Mouse (Mus musculus): ENCODE data around the gene B3galt6. TPM values are rescaled to one million over a fixed set of nuclear protein-coding genes. Genes with fewer than 3 reads are reported as not detected.
A peak's percentile ranks its signal among the peaks of the same experiment; 100 is the strongest.

The B3galt6 gene
- total and polyA plus RNA-seq, 3 experiments, result 3.4 to 11.3 (median 8.6) TPM

- TF ChIP-seq JUN (IDR thresholded peaks at IDR 0.05; ENCODE audit: insufficient read depth, low read depth, low read length) (no peak; the same call in 1 of the 2 replicates), MAFK (IDR thresholded peaks at IDR 0.05; ENCODE audit: insufficient replicate concordance, low read length) (peak; percentile 52; the same call in 1 of the 2 replicates), E2F4 (IDR thresholded peaks at IDR 0.05; ENCODE audit: insufficient replicate concordance, low read depth, low read length) (no peak), RCOR1 (conservative IDR thresholded peaks at IDR 0.05; ENCODE audit: low read depth, low read length) (peak; percentile 73; the same call in 1 of the 2 replicates), ETS1 (conservative IDR thresholded peaks at IDR 0.05; ENCODE audit: low read depth, low read length) (peak; percentile 95), JUND (conservative IDR thresholded peaks at IDR 0.05; ENCODE audit: low read depth, low read length) (peak; percentile 39; the same call in 1 of the 2 replicates), PAX5 (IDR thresholded peaks at IDR 0.05; ENCODE audit: low read length) (no peak), KAT2A (IDR thresholded peaks at IDR 0.05; ENCODE audit: insufficient replicate concordance, low read length) (0 out of 2 replicates have a peak, but pooled peaks have one; percentile 56), NELFE (IDR thresholded peaks at IDR 0.05; ENCODE audit: low read depth, low read length) (peak; percentile 3; the same call in 1 of the 2 replicates)
Measured at GRCm38 (mm10) chr4:156031593-156032391, 39.3 kb upstream of the B3galt6 start (continued).

- no peaks in the 10 kb centered on the region for H3K27me3 ChIP-seq (replicated peaks)
- H3K79me2 ChIP-seq (replicated peaks; ENCODE audit: control insufficient read depth, extremely low read depth, insufficient read depth, poor library complexity, severe bottlenecking), result no peaks in the 10 kb centered on the region
- in situ Hi-C loops (cut with MboI; ENCODE audit: low pct_ligation_motif_present, low pct_unique_long_range_greater_than_20kb, low sequenced_read_pairs) (loop anchor here (5.0 kb wide), 2 partner anchors 49 to 61 kb away; no protein-coding TSS in a partner anchor), dilution Hi-C loops (cut with MboI; ENCODE audit: extremely low pct_ligation_motif_present, extremely low pct_unique_long_range_greater_than_20kb, low sequenced_read_pairs) (no loop called here)
- peak overlapping the region; percentile 44 to 59 (median 55) for H3K4me3 ChIP-seq (replicated peaks in 1 of 3; ENCODE audit: low read depth in 2 of 3, low read length in 2 of 3, poor library complexity in 1 of 3)
- no peak for DNase-seq (ENCODE audit: extremely low read depth)
- H3K9me3 ChIP-seq (replicated peaks; ENCODE audit: low read length), result no peaks in the 10 kb centered on the region
- H3K4me1 ChIP-seq (ENCODE audit: control insufficient read depth in 1 of 2, insufficient read depth in 2 of 2), result peaks cover 30 to 60% of the 10 kb centered on the region in 2 experiments
- peak overlapping the region; percentile 99 for H3K27ac ChIP-seq (ENCODE audit: insufficient read depth, low read depth)
- TF ChIP-seq GABPA (IDR thresholded peaks at IDR 0.05; ENCODE audit: insufficient replicate concordance, low read depth, low read length), result no peak
- no peak for TF ChIP-seq NRF1 (IDR thresholded peaks at IDR 0.05; ENCODE audit: low read depth, low read length)
- no peak for TF ChIP-seq POLR2AphosphoS2 (IDR thresholded peaks at IDR 0.05; ENCODE audit: low read depth, low read length)
- no peak for TF ChIP-seq USF2 (conservative IDR thresholded peaks at IDR 0.05; ENCODE audit: low read depth, low read length)
- TF ChIP-seq TBP (conservative IDR thresholded peaks at IDR 0.05; ENCODE audit: low read depth, low read length), result peak; percentile 5; the same call in 1 of the 2 replicates
- no peak for TF ChIP-seq ZC3H11A (IDR thresholded peaks at IDR 0.05; ENCODE audit: low read depth, low read length)
- H3K4me2 ChIP-seq (ENCODE audit: insufficient read depth, low read depth, poor library complexity, severe bottlenecking), result peak overlapping the region; percentile 73
- peaks cover 16 to 34% of the 10 kb centered on the region in 2 experiments for H3K36me3 ChIP-seq (replicated peaks in 1 of 2; ENCODE audit: control insufficient read depth in 1 of 2, insufficient read depth in 1 of 2, low read length in 1 of 2)
- peak overlapping the region; percentile 65 for H3K9ac ChIP-seq (ENCODE audit: insufficient read depth, low read depth)
Measured at GRCm38 (mm10) chr4:156031255-156031592, 38.8 kb upstream of the B3galt6 start.

GRCm38 (mm10) chr4:156030651-156031118 lies 38.2 kb upstream of the B3galt6 start:
- Histone ChIP-seq H3K27me3 (replicated peaks) (no peaks in the 10 kb centered on the region), H3K4me3 (replicated peaks in 1 of 3; ENCODE audit: low read depth in 2 of 3, low read length in 2 of 3, poor library complexity in 1 of 3) (peak overlapping the region; percentile 44 to 59 (median 55)), H3K36me3 (replicated peaks in 1 of 2; ENCODE audit: control insufficient read depth in 1 of 2, insufficient read depth in 1 of 2, low read length in 1 of 2) (peaks cover 16 to 32% of the 10 kb centered on the region in 2 experiments), H3K9ac (ENCODE audit: insufficient read depth, low read depth) (peak overlapping the region; percentile 65), H3K9me3 (replicated peaks; ENCODE audit: low read length) (no peaks in the 10 kb centered on the region), H3K27ac (ENCODE audit: insufficient read depth, low read depth) (peak overlapping the region; percentile 99), H3K4me1 (ENCODE audit: control insufficient read depth in 1 of 2, insufficient read depth in 2 of 2) (peaks cover 30 to 64% of the 10 kb centered on the region in 2 experiments), H3K4me2 (ENCODE audit: insufficient read depth, low read depth, poor library complexity, severe bottlenecking) (peak overlapping the region; percentile 73), H3K79me2 (replicated peaks; ENCODE audit: control insufficient read depth, extremely low read depth, insufficient read depth, poor library complexity, severe bottlenecking) (no peaks in the 10 kb centered on the region)
- dilution Hi-C loops (cut with MboI; ENCODE audit: extremely low pct_ligation_motif_present, extremely low pct_unique_long_range_greater_than_20kb, low sequenced_read_pairs), result no loop called here
- TF ChIP-seq SMC3 (IDR thresholded peaks at IDR 0.05; ENCODE audit: low read depth, low read length) (no peak), NRF1 (IDR thresholded peaks at IDR 0.05; ENCODE audit: low read depth, low read length) (peak; percentile 22; the same call in 1 of the 2 replicates), JUN (IDR thresholded peaks at IDR 0.05; ENCODE audit: insufficient read depth, low read depth, low read length) (no peak), TBP (conservative IDR thresholded peaks at IDR 0.05; ENCODE audit: low read depth, low read length) (no peak; the same call in 1 of the 2 replicates), CTCF (conservative IDR thresholded peaks at IDR 0.05 in 1 of 2, IDR thresholded peaks at IDR 0.05 in 1 of 2; ENCODE audit: low read depth in 2 of 2, low read length in 2 of 2) (peak in 1 of 2 experiments; percentile 34; a peak in 2 of 4 replicates), MAFK (IDR thresholded peaks at IDR 0.05; ENCODE audit: insufficient replicate concordance, low read length) (no peak), RCOR1 (conservative IDR thresholded peaks at IDR 0.05; ENCODE audit: low read depth, low read length) (no peak), POLR2A (IDR thresholded peaks at IDR 0.05; ENCODE audit: low read depth, low read length) (peak; percentile 41; the same call in 1 of the 2 replicates), TCF12 (IDR thresholded peaks at IDR 0.05; ENCODE audit: low read depth, low read length) (peak; percentile 59; the same call in 1 of the 2 replicates), IRF4 (IDR thresholded peaks at IDR 0.05; ENCODE audit: low read depth, low read length) (peak; percentile 69; the same call in 1 of the 2 replicates), HCFC1 (IDR thresholded peaks at IDR 0.05; ENCODE audit: low read depth, low read length) (no peak), ELF1 (IDR thresholded peaks at IDR 0.05; ENCODE audit: low read depth, low read length) (no peak), ETS1 (conservative IDR thresholded peaks at IDR 0.05; ENCODE audit: low read depth, low read length) (peak; percentile 83), BHLHE40 (IDR thresholded peaks at IDR 0.05; ENCODE audit: low read depth, low read length) (peak; percentile 64; the same call in 1 of the 2 replicates), ZNF384 (IDR thresholded peaks at IDR 0.05; ENCODE audit: low read depth, low read length) (no peak), MAX (IDR thresholded peaks at IDR 0.05; ENCODE audit: low read length) (peak; percentile 24; the same call in 1 of the 2 replicates), ZC3H11A (IDR thresholded peaks at IDR 0.05; ENCODE audit: low read depth, low read length) (no peak), MXI1 (IDR thresholded peaks at IDR 0.05; ENCODE audit: low read depth, low read length) (no peak)
- peak; percentile 64 for DNase-seq (ENCODE audit: extremely low read depth)
- in situ Hi-C loops (cut with MboI; ENCODE audit: low pct_ligation_motif_present, low pct_unique_long_range_greater_than_20kb, low sequenced_read_pairs), result loop anchor here (5.0 kb wide), 2 partner anchors 48 to 62 kb away; no protein-coding TSS in a partner anchor

Data from CH12.LX (cell line).